ENCODE assay signal across 33 mouse cellular contexts in the genomic region with DNA sequence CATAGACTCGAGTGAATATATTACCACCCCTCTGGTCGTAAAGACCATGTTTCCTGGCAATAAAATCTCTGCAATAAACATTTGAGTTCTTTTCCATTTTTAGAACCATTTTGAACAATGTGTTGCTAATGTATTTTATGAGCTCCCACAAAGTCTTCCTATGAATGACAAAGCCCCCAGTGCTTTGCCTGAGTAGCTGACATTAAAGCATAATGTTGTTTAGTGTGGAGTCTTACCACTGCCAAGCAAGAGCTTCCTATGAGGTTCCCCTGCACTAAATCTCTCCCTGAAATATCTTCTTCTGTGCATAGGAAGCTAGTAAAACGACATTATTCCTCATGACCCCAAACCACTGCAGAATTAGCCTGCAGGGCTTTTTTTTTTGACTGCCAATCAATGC.
"Had no signal": no experiment of that assay in that cellular context is flagged by ENCODE, and none has a peak within 500 bp of the region (broad histone marks: within the 10 kb centered on the region; RNA-seq: fewer than 3 reads in every experiment).

No protein-coding gene starts in this region.

- H3K4me1 ChIP-seq: limb, embryonic 15.5 days; liver, embryonic 12.5 days; liver, embryonic 13.5 days; liver, embryonic 15.5 days; lung, embryonic 15.5 days; megakaryocyte, embryonic 14.5 days; midbrain, embryonic 12.5 days; midbrain, embryonic 15.5 days; neural tube, embryonic 12.5 days had no signal

- H3K4me2 ChIP-seq: limb, embryonic 12.5 days; limb, embryonic 13.5 days; limb, embryonic 15.5 days; liver, embryonic 11.5 days; liver, embryonic 12.5 days; liver, embryonic 13.5 days; liver, embryonic 15.5 days; lung, embryonic 14.5 days; lung, embryonic 15.5 days; midbrain, embryonic 11.5 days; midbrain, embryonic 12.5 days; midbrain, embryonic 13.5 days; midbrain, embryonic 15.5 days; neural tube, embryonic 12.5 days; neural tube, embryonic 13.5 days had no signal

- H3K9ac ChIP-seq: limb, embryonic 12.5 days; limb, embryonic 13.5 days; limb, embryonic 15.5 days; liver, embryonic 12.5 days; liver, embryonic 13.5 days; liver, embryonic 14.5 days; liver, embryonic 15.5 days; liver, postnatal 0 days; lung, embryonic 14.5 days; lung, embryonic 15.5 days; midbrain, embryonic 12.5 days; midbrain, embryonic 13.5 days; midbrain, embryonic 15.5 days; neural tube, embryonic 12.5 days; neural tube, embryonic 13.5 days had no signal

- H3K4me3 ChIP-seq: limb, embryonic 10.5 days; limb, embryonic 12.5 days; limb, embryonic 13.5 days; limb, embryonic 15.5 days; liver, embryonic 12.5 days; liver, embryonic 13.5 days; liver, embryonic 15.5 days; lung, embryonic 15.5 days; megakaryocyte, embryonic 14.5 days; midbrain, embryonic 10.5 days; midbrain, embryonic 12.5 days; midbrain, embryonic 13.5 days; midbrain, embryonic 15.5 days; myocyte; neural tube, embryonic 12.5 days; neural tube, embryonic 13.5 days had no signal

- ATAC-seq: liver, embryonic 12.5 days; liver, postnatal 0 days; lung, postnatal 0 days; midbrain, embryonic 13.5 days; midbrain, embryonic 15.5 days; midbrain, embryonic 16.5 days had no signal

- H3K36me3 ChIP-seq: limb, embryonic 10.5 days; limb, embryonic 12.5 days; limb, embryonic 13.5 days; limb, embryonic 15.5 days; liver, embryonic 12.5 days; liver, embryonic 13.5 days; liver, embryonic 15.5 days; lung, embryonic 15.5 days; midbrain, embryonic 10.5 days; midbrain, embryonic 12.5 days; midbrain, embryonic 13.5 days; midbrain, embryonic 15.5 days; neural tube, embryonic 12.5 days; neural tube, embryonic 13.5 days had no signal

- H3K27ac ChIP-seq: limb, embryonic 10.5 days; limb, embryonic 12.5 days; limb, embryonic 13.5 days; limb, embryonic 15.5 days; liver, embryonic 12.5 days; liver, embryonic 13.5 days; liver, embryonic 14.5 days; liver, embryonic 15.5 days; lung, embryonic 15.5 days; macrophage; midbrain, embryonic 10.5 days; midbrain, embryonic 12.5 days; midbrain, embryonic 13.5 days; midbrain, embryonic 15.5 days; neural tube, embryonic 12.5 days; neural tube, embryonic 13.5 days had no signal

- H3K27me3 ChIP-seq: limb, embryonic 12.5 days; limb, embryonic 15.5 days; liver, embryonic 12.5 days; liver, embryonic 13.5 days; liver, embryonic 15.5 days; lung, embryonic 15.5 days; megakaryocyte, embryonic 14.5 days; midbrain, embryonic 12.5 days; midbrain, embryonic 13.5 days; midbrain, embryonic 15.5 days; neural tube, embryonic 12.5 days; neural tube, embryonic 13.5 days had no signal

- H3K9me3 ChIP-seq: limb, embryonic 10.5 days; limb, embryonic 12.5 days; limb, embryonic 13.5 days; limb, embryonic 15.5 days; liver, embryonic 12.5 days; liver, embryonic 13.5 days; liver, embryonic 15.5 days; lung, embryonic 15.5 days; megakaryocyte, embryonic 14.5 days; midbrain, embryonic 10.5 days; midbrain, embryonic 12.5 days; midbrain, embryonic 13.5 days; midbrain, embryonic 15.5 days; neural tube, embryonic 12.5 days; neural tube, embryonic 13.5 days had no signal

- DNase-seq: left cerebral cortex, postnatal 4 days; liver; liver, embryonic 13.5 days; liver, postnatal 0 days; lung, adult 18-20 months; lung, adult 2 months; lung, embryonic 14.5 days; lung, postnatal 10 days; lung, postnatal 14 days; lung, postnatal 36 days; lung, postnatal 4 days; midbrain, embryonic 14.5 days had no signal
